Mouse (Mus musculus): ENCODE measurements around the gene Fmnl1.

DNA sequence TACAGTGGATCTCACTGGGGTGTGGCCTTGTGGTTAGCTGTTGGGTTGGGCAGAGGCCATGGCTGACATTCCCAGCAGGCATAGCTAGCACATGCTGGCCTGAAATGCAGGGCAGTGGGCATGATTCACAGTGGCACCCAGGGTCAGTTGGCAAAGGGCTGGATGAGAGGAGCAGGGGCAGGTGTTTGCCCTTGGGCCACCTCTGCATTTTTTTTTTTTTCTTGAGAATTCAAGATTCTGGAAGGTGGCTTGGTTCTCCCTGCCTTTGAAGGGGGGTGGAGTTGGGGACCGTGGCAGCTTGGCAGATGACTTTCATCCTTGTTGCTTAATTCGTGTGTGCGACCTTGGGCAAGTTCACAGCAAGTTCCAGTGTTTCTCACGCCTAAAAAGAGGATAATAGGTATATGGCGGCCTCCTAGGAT, 3.5 kb downstream of the Fmnl1 start:
- TF ChIP-seq CTCF (IDR thresholded peaks at IDR 0.05; ENCODE audit: borderline replicate concordance, insufficient read depth, low read length): no peak
- no peak for TF ChIP-seq POLR2A (IDR thresholded peaks at IDR 0.05; ENCODE audit: low read depth, low read length)

Data from embryonic fibroblast, embryonic 13.5 days (primary cell).